Mouse (Mus musculus) cortical plate, adult 2 months (tissue): ENCODE measurements around the gene Col19a1. TPM values are rescaled to one million over a fixed set of nuclear protein-coding genes. Genes with fewer than 3 reads are reported as not detected.

ENCODE experiments used
- H3K27ac ChIP-seq: fragments of 200-500 bp; 2 replicates; pipeline ENCODE4 v1.5.1; 2012; ENCODE audit warnings: low read length, control low read depth, inconsistent platforms; ENCODE audit not compliant: insufficient read depth
- H3K4me1 ChIP-seq: fragments of 200-500 bp; 2 replicates; pipeline ENCODE4 v1.6.1; 2011; ENCODE audit warnings: low read length; ENCODE audit not compliant: control insufficient read depth, insufficient read depth
- H3K4me3 ChIP-seq: fragments of 200-500 bp; 2 replicates; pipeline ENCODE4 v1.5.1; 2011; ENCODE audit warnings: mild to moderate bottlenecking, low read length, control low read depth; ENCODE audit not compliant: insufficient read depth
- CTCF ChIP-seq: fragments of 200-500 bp; IDR thresholded peaks from 2 replicates; pipeline ENCODE4 v1.5.1; 2011; ENCODE audit warnings: mild to moderate bottlenecking, control low read depth, low read length; ENCODE audit not compliant: insufficient read depth; ENCODE audit errors: extremely low read depth
- POLR2A ChIP-seq: fragments of 200-500 bp; IDR thresholded peaks from 2 replicates; pipeline ENCODE4 v1.6.1; 2011; ENCODE audit warnings: mild to moderate bottlenecking, low read length, control low read depth; ENCODE audit not compliant: insufficient read depth; ENCODE audit errors: extremely low read depth
- polyA plus RNA-seq: library from polyadenylated mRNA; depleted of rRNA; stranded (reverse); fragments of >200 nt; gene quantifications from 2 replicates; pipeline ENCODE4 v1.2.3, GENCODE M21; 2012

Col19a1 gene
- polyA plus RNA-seq, 1 experiment: 7.3 TPM

DNA sequence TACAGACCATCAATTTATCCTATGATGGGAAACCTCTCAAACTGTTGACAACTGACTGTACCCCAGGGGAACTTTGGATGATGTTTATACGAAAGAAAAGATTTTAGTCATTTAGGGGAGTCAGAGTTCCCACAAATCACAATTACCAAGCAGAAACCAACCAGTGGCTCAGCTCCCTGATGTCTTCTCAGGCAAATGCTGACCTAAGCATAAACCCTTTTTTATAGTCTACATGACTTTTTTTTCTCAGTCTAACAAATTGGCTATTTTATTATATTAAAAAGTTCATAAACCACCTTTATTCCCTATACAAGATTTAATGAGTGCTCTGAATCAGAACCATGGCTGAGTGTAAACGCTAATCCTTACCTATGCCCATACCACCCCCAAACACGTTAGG, 213.6 kb downstream of the Col19a1 start:
- no peak for TF ChIP-seq CTCF
- no peak for TF ChIP-seq POLR2A
- Histone ChIP-seq H3K27ac (no peak overlapping the region), H3K4me1 (no peaks in the 10 kb centered on the region), H3K4me3 (no peak overlapping the region)

DNA sequence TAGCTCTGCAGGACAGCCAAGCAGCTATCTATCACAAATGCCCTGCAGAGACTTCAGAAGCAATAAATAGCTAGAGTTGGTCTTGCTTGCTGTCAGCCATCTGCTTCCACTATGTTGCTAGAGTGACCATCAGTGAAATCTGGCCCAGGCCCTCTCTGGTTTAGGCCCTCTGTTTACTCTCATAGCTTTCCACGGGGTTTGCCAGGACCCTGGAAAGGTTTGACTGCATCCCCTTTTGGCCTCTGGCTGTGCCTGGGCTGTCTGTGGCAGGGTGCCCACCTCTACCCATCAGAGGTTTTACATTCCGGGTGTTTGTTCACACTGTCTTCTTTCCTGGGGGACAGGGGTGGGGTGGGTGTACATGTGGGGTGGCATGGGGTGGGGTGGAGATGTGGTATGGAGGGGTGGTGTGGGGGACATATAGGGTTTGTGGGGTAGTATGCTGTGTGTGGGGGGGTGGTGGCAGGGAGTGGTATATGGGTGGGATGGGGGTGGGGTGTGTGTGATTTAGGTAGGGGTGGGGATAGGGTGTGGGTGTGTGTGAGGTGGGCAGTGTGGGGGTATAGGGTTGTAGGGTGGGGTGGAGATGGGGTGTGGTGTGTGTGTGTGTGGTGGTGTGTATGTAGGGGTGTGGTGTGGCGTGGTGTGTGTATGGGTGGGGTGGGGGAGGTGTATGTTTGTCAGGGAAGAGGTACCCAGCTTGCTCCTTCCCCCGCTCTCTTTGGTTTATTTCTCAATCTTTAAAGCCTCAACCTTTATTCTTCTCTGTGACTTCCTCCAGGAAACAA, 214.6 kb downstream of the Col19a1 start:
- H3K4me1 ChIP-seq: no peaks in the 10 kb centered on the region
- no peak overlapping the region for H3K27ac ChIP-seq
- TF ChIP-seq CTCF: no peak
- TF ChIP-seq POLR2A: no peak
- H3K4me3 ChIP-seq: no peak overlapping the region

DNA sequence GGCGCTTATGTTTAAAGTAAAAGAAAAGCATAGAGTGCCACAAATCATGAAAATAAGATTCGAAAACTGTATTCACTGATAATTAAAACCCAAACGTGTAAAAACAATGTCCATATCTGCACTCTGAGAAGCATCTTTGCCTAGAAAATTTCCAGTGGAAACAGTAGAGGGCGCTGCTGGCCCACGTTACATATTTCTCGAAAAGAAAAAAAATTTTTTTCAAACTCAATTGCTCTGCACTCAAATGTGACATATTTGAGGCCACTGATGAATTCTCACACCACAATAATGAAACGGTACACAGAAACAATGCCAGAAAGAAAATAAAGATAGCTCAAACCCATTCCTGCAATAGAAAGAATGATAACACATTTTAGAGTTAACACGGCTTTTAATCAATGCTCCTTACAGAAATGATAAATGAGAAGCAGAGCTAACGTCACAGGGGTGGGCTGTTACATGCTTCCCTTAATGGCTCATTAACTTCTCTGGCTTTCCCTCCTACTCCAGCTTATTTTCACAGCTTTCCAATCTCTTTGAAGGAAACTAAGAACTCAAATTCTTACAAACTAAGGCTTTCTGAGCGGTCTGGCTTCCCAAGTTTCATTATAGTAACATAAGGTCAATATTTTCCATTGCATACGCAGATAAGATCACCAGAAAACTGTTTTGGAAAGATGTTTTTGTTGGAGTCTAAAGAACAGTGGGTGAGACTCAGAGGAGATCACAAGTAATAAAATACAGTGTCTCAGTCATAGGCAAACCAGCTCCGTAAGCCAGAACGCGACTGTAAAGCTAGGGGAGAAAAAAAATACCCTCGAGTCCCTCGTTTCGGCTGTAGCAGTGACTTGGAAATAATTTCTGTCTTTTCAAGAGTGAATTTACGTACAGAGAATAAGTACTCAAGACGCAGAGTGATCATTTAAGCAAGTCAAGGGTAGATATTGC, 219.4 kb downstream of the Col19a1 start:
- no peaks in the 10 kb centered on the region for H3K4me1 ChIP-seq
- H3K4me3 ChIP-seq: no peak overlapping the region
- H3K27ac ChIP-seq: no peak overlapping the region
- no peak for TF ChIP-seq POLR2A
- TF ChIP-seq CTCF: peak; percentile 53; the same call in 1 of the 2 replicates

DNA sequence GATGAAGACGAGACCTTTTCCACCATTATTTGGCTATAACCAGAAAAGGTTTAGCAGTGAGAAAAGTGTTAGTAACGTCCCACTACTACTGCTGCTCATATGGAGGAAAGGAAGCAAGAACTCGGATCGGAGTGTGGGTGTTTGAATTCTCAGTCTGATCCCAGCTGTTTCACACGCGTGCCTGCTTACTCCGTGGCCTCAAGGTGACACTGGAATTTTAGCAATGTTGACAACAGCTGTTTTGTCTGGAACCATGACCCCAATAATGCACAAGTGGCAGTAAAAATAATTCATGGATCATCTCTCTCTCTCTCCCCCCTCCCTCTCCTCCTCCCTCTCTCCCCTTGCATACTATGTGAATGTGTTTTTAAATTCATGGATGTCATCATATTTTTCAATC, 222.5 kb downstream of the Col19a1 start:
- H3K4me3 ChIP-seq: no peak overlapping the region
- TF ChIP-seq CTCF (no peak), POLR2A (no peak)
- no peak overlapping the region for H3K27ac ChIP-seq
- H3K4me1 ChIP-seq: no peaks in the 10 kb centered on the region

DNA sequence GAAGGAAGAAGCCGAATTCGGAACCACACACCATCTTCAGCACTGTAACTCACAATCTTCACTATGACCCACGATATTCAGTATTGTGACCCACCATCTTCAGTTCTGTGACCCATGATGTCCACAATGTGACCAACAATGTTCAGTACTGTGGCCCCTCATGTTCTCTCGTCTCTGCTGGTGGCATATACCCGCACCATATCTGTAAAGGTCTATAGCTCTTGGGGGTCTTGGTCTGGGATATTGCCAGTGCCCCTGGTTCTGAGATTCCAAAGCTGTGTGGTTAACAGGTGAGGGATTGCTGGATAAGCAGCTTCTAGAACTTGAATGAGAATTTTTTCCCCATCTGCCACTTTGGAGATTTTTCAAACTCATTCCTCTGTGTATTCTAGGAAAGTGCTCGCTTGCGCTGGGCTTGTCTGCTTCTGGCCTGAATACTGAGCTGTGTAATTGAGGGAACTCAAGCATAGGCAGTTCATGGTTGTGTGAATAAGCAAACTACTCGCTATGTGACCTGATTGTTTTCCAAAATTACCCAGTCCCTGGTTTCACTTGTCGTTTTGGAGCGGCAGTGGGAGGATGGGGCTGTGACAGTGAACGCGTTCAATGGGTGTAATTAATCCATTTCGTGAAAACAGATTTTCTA, 225.2 kb downstream of the Col19a1 start:
- H3K4me1 ChIP-seq: no peaks in the 10 kb centered on the region
- no peak overlapping the region for H3K4me3 ChIP-seq
- TF ChIP-seq CTCF (no peak), POLR2A (no peak)
- H3K27ac ChIP-seq: no peak overlapping the region

DNA sequence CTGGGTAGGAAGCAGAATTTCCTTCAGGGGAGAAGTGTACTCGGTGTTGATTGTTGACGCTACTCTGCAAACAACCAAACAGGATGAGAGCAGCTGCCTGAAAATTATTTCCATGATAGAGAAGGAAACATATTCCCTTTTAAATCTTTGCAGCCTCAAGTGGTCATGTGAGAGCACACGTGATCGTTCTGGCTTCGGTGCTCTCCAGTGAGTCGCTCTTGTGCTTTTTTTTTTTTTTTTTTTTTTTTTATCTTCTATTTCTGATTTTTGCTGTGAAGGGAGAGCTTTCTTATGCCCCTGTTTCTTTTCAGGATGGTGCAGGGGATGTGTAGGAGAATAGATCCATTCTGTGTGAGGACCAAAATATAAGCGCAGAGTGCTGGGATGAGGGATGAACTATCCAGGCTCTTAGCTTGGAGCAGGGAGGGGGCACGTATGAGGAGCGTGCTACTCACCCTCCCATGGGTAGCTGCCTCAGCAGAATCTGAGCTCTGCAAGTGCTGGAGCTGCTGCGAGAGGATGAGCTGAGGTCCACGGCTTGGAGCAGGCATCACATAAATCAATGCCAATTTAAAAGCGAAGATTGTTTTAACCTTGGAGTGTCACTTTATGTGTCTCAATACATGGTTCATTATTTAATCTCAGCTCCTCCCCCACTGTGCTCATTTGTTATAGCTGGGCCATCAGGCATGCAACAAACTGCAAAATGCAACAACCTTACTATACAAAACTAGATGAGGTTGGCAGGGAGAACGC, 237.6 kb downstream of the Col19a1 start:
- Histone ChIP-seq H3K27ac (no peak overlapping the region), H3K4me3 (peak overlapping the region; percentile 8; the same call in 1 of the 2 replicates), H3K4me1 (no peaks in the 10 kb centered on the region)
- TF ChIP-seq POLR2A: no peak
- TF ChIP-seq CTCF: no peak

DNA sequence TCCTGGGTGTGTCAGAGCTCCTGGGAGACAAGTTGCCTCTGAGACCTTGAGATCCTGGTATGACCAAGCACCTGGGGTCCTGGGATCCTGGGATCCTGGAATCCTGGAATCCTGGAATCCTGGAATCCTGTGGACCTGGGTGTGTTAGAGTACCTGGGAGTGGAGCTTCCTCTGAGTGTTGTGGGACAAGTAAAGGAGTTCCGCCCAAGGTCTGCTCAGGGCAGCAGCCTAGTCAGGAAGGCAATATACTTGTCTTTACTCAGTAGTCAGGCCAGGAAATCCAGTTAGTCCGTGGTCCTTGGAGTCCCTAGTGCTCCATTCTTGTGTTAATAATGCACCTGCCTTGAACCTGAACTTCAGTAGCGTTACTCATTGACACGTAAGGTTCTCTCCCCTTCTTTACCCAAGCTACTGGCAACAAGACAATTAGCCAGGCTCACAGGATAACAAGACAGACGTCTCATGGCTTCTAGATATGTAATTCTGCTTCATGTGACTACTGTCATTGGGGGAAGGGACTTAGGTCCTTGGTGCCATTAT, 239.6 kb downstream of the Col19a1 start:
- H3K27ac ChIP-seq: no peak overlapping the region
- TF ChIP-seq CTCF (no peak), POLR2A (no peak)
- no peaks in the 10 kb centered on the region for H3K4me1 ChIP-seq
- no peak overlapping the region for H3K4me3 ChIP-seq

DNA sequence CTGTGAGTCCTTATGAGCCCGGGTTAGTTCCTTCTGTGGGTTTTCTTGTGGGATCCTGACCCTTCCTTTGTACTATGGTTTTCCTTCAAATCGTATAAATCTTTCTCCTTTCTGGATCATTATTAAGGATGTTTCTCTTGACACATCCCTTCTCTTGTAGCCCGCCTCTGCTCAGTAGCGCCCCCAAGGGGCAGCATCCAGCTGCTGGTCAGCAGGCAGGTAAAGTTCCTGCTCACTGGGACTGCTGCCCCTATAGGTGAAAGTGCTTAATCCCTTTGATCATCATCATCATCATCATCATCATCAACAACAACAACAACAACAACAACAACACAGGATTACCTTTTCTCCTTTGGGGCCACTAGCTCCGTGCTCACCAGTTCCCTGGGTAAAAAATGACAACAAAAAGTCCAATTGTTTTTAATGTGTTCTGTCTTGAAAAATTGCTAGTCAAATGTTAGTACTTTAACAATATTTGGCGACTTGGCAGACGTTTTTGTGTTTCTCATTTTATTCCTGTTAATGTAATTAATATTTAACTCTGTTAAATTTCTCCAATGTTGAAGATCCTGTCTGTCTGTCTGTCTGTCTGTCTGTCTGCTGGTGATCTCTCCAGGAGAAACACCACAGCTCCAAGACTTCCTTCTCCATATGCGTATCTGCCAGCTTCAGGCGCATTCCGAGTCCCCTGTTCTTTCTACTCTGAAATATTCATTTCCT, 249.6 kb downstream of the Col19a1 start:
- H3K4me1 ChIP-seq: no peaks in the 10 kb centered on the region
- no peak overlapping the region for H3K27ac ChIP-seq
- TF ChIP-seq POLR2A (no peak), CTCF (no peak)
- H3K4me3 ChIP-seq: no peak overlapping the region

DNA sequence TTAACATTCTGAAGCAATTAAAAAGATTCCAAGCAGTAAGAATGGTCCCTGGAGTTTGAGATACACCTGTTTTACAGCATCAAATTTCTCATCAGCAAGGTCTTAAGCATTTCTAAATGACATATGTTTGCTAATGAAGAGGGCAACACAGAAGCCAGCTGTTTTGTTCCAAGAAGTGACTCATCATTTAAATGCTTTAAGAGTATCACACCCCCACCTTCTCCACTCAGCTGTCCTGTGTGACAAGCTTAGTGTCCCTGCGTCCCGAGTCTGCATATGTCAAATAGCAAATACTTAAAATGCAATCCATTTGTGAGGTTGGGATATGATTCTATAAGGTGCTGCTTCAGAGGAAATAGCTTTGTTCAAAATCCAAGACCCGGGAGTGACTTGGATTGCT, 251.2 kb downstream of the Col19a1 start:
- no peak overlapping the region for H3K27ac ChIP-seq
- H3K4me3 ChIP-seq: no peak overlapping the region
- TF ChIP-seq CTCF (no peak), POLR2A (no peak)
- H3K4me1 ChIP-seq: no peaks in the 10 kb centered on the region
